Mouse (Mus musculus): ENCODE measurements at regions not wholly inside any gene's neighbourhood (a gene's known extent, or its start where the extent isn't known, plus 50 kb on each side); places are given as distances from the start of the nearest gene placed in this dataset.

DNA sequence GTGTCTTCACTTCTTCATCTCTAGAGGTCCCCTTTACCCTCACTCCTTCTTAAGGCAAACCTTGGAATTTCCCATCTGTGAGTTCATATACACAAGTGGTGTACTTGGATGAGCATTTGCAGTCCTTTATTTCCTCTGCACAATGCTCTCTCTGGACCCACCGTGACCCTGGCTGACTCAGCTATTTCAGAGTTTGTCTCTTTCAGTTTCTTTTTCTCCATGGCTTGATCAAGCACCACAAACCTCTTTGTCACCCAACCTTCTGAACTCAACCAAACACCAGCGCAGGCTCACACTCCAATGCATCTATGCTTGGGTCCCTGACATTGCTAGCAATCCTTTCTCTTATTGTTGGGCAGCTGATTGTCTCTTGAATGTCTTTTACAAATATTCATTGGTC lies 118.0 kb upstream of the Runx1 start:
- TF ChIP-seq CTCF (IDR thresholded peaks at IDR 0.05; ENCODE audit: control insufficient read depth, insufficient read depth, insufficient replicate concordance, low read depth, low read length) (no peak), POLR2A (IDR thresholded peaks at IDR 0.05; ENCODE audit: control insufficient read depth, low read depth, low read length) (no peak)
